ENCODE assay signal across 19 mouse cellular contexts in genomic region chrX:99993434-99993833, GRCm38 (mm10). TPM values are rescaled to one million over a fixed set of nuclear protein-coding genes. Genes with fewer than 3 reads are reported as not detected.
DNase-seq lines count a peak whose midpoint lies in the region; ATAC-seq and TF ChIP-seq lines count a peak whose summit lies in the region.
"Had no signal": no experiment of that assay in that cellular context is flagged by ENCODE, and none has a peak within 500 bp of the region (broad histone marks: within the 10 kb centered on the region; RNA-seq: fewer than 3 reads in every experiment).

No protein-coding gene starts in this region.

- H3K9me3 ChIP-seq in MEL (replicated peaks; ENCODE audit: insufficient read depth, low read length) = no peaks in the 10 kb centered on the region
- H3K9me3 ChIP-seq: G1E had no signal

- no peak for TF ChIP-seq CTCF in MEL (IDR thresholded peaks at IDR 0.05 in 2 of 3, conservative IDR thresholded peaks at IDR 0.05 in 1 of 3; ENCODE audit: control insufficient read depth in 1 of 3, insufficient read depth in 1 of 3, low read depth in 2 of 3, low read length in 3 of 3, poor library complexity in 1 of 3, severe bottlenecking in 1 of 3)

- no peaks in the 10 kb centered on the region for H3K27me3 ChIP-seq in MEL (ENCODE audit: control insufficient read depth in 1 of 2, insufficient read depth in 2 of 2, low read length in 2 of 2)
- H3K27me3 ChIP-seq: CH12.LX had no signal

- TF ChIP-seq POLR2A in MEL (IDR thresholded peaks at IDR 0.05; ENCODE audit: control insufficient read depth in 1 of 2, insufficient read depth in 1 of 2, low read depth in 1 of 2, low read length in 2 of 2, poor library complexity in 1 of 2) = no peak

- H3K9ac ChIP-seq in MEL (ENCODE audit: control insufficient read depth, low read depth, low read length, poor library complexity, severe bottlenecking) = no peak overlapping the region

- no peak overlapping the region for H3K4me3 ChIP-seq in MEL (ENCODE audit: control insufficient read depth in 1 of 2, insufficient read depth in 1 of 2, low read depth in 2 of 2, low read length in 2 of 2)

- ATAC-seq in megakaryocyte, adult 5-6 weeks (ENCODE audit: poor library complexity, severe bottlenecking) = no peak
- ATAC-seq: activated CD4-positive, CD25-positive, alpha-beta regulatory T cell, adult 4 months; CD4-positive, CD25-positive, alpha-beta regulatory T cell, adult 4 months; Patski had no signal

- no peak for TF ChIP-seq RAD21 in MEL (IDR thresholded peaks at IDR 0.05; ENCODE audit: low read depth, low read length)

- no peak overlapping the region for H3K27ac ChIP-seq in MEL (ENCODE audit: control insufficient read depth, low read depth, low read length)

- TF ChIP-seq EP300 in MEL (IDR thresholded peaks at IDR 0.05; ENCODE audit: low read depth in 1 of 2, low read length in 2 of 2) = peak; percentile 29 to 64; a peak in 3 of 4 replicates

- no peaks in the 10 kb centered on the region; a peak in 2 of 4 replicates for H3K4me1 ChIP-seq in MEL (ENCODE audit: control insufficient read depth in 1 of 2, insufficient read depth in 2 of 2, low read length in 2 of 2)

- H3K36me3 ChIP-seq in MEL (ENCODE audit: control insufficient read depth in 1 of 2, insufficient read depth in 2 of 2, low read length in 2 of 2) = peaks cover 0 to 15% of the 10 kb centered on the region in 2 experiments; a peak in 2 of 4 replicates
- H3K36me3 ChIP-seq: G1E had no signal

- DNase-seq in MEL (ENCODE audit: low read depth, low spot score) = peak; percentile 61
- DNase-seq: adrenal gland, adult 2 months; adrenal gland, adult 8-10 months; adrenal gland, postnatal 10 days; adrenal gland, postnatal 14 days; adrenal gland, postnatal 25 days; adrenal gland, postnatal 36 days; B cell, adult 2 months; cerebellum, adult 11 months; cerebellum, adult 11-12 months; cerebellum, adult 18-20 months; cerebellum, adult 2 months; cerebellum, adult 8-10 months had no signal

- H3K79me2 ChIP-seq in MEL (ENCODE audit: control insufficient read depth, insufficient read depth, low read length, poor library complexity) = no peaks in the 10 kb centered on the region

TF ChIP-seq in MEL, 35 proteins besides CTCF, POLR2A, EP300 and RAD21:
- TF ChIP-seq RCOR1 (IDR thresholded peaks at IDR 0.05; ENCODE audit: low read depth, low read length) = 0 out of 2 replicates have a peak, but pooled peaks have one; percentile 13
- TF ChIP-seq ETS1 (IDR thresholded peaks at IDR 0.05; ENCODE audit: low read depth, low read length) = peak; percentile 22; the same call in 1 of the 2 replicates
- peak; percentile 82 for TF ChIP-seq GATA1 (IDR thresholded peaks at IDR 0.05; ENCODE audit: low read depth, low read length)
- no peak for TF ChIP-seq MAX (IDR thresholded peaks at IDR 0.05; ENCODE audit: low read length)
- no peak for TF ChIP-seq USF1 (IDR thresholded peaks at IDR 0.05; ENCODE audit: low read depth, low read length)

RNA-seq across cellular contexts. Expression of gene Eda, which starts 18.0 kb away (rescaled TPM):
- 1.7 and 2.0 TPM in 2 replicates for total RNA-seq in MEL (2012; rRNA removed)
- polyA plus RNA-seq in MEL (2012; ENCODE audit: insufficient read depth in 1 of 2, insufficient read length in 2 of 2, low read depth in 1 of 2, low replicate concordance in 2 of 2, missing spikeins in 1 of 2) = 1 to 10 TPM in 1 of 2 experiments, not detected in 1; 3.6 TPM
- 0.20 TPM in 1 of 2 replicates, not detected in the other for total RNA-seq in megakaryocyte, adult 5-6 weeks (2015)
- total RNA-seq in megakaryocyte, adult 5-6 weeks (2017) = 0.11 TPM in 1 of 2 replicates, not detected in the other
- polyA plus RNA-seq: CD4-positive, CD25-positive, alpha-beta regulatory T cell, adult 4 months had no signal
